Mouse (Mus musculus) heart, postnatal 25 days (tissue): Measurements from ENCODE around the gene Zfp871. TPM values are rescaled to one million over a fixed set of nuclear protein-coding genes. Genes with fewer than 3 reads are reported as not detected.
A peak's percentile ranks its signal among the peaks of the same experiment; 100 is the strongest.

ENCODE experiments used
- DNase-seq: peaks from one replicate; pipeline ENCODE4 v3.0.0; 2022; ENCODE audit warnings: low spot score
- intact Hi-C: fragments of 180-260 bp; cut with DNase I; formaldehyde crosslinking; loops from one replicate; pipeline ENCODE4 v1.15.1; 2025
- total RNA-seq, 2 experiments: library from RNA; stranded (reverse); gene quantifications; 2 replicates each; pipeline ENCODE4 v1.2.3; 2021

Gene Zfp871
- total RNA-seq: 10 to 100 TPM; 25.7 to 31.9 TPM

DNA sequence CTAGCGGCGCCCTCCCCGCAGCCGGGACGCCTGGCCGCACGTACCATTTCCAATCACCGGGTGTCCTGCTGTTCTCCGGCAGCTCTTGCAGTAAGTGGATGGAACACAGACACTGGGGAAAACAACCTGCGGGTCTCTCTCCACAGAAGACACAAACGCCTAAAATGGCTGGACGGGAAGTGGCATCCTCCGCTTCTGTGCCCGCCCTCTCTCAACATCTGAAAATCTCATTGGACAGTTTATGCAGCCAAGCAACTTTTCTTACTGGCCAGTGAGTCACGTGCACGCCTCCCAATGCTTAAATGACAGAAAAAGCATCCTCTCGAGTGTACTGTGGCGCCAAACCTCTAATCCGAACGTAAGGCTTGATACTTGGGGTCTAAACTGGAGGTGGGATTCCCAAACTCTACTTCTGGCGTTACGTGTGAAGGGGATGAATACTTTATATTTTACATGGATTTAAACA, at the start of gene Zfp871:
Gene Zfp871, minus strand, starts transcription at position 194 of the 466 bp plus-strand sequence.
- peak; percentile 81 for DNase-seq
- intact Hi-C loops: loop anchor here (5.0 kb wide), 1 partner anchor 44 kb away; the partner anchor contains the start of gene Zfp799

DNA sequence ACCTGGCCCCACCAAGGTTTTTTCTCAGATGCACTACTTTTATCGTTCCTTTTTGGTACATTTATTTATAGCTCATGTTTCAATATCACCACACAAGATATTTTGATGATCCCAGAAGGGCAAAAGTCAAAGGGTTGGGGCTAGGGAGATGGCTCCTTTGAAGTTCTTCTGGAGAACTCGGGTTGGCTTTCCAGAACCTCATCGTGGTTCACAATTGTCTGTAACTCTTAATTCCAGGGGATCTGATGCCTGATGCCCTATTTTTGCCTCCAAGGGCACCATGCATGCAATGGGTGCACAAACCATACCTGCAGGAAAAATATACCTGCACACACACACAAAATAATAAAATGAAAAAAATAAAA, 42.3 kb upstream of the Zfp871 start:
- intact Hi-C loops: loop anchor here (5.0 kb wide), 1 partner anchor 43 kb away; the partner anchor contains the start of gene Zfp871

DNA sequence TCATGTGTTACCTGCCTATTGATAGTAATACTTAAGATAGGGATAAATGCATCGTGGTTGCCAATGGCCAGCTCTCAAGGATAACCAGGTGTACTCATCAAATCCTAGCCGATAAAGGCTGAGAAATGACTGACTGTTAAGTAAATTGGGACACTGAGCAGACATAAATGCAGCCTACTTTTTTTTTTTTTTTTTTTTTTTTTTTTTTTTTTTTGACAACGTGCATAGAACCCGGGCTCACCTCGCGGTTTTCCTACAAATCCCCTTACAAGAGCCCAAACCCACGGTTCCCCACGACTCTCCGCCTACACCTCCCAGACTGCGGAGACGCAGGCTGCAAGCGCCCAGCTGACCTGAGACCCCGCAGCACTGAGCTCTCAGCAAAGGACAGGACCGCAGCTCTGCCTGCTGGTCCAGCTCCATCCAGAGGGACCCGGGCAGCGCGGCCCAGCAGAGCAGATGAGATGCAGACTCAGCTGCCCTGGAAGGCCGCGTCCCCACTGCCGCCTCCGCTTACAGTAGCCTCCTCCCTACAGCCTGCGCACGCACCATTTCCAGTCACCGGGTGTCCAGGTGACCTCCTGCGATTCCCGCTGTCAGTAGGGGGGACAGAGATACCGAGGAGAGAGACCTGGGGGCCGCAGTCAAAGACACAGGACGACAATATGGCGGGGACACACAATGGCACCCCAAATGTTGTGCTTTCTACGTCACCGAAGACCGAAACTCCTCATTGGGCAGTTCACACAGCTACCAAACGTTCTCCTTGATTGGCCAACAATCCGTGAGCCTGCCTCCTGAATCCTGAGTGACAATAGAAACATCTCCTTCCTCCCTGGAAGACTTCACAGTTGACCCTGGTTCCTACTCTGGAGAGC, 41.7 kb upstream of the Zfp871 start, which contains the start of gene Zfp799:
Gene Zfp799, minus strand, starts transcription at position 722 of the 878 bp plus-strand sequence.
- intact Hi-C loops: loop anchor here (5.0 kb wide), 1 partner anchor 42 kb away; the partner anchor contains the start of gene Zfp871
- DNase-seq: peak; percentile 68

More for the DNA sequence above, 42.3 kb upstream of the Zfp871 start:
- DNase-seq: no peak

DNA sequence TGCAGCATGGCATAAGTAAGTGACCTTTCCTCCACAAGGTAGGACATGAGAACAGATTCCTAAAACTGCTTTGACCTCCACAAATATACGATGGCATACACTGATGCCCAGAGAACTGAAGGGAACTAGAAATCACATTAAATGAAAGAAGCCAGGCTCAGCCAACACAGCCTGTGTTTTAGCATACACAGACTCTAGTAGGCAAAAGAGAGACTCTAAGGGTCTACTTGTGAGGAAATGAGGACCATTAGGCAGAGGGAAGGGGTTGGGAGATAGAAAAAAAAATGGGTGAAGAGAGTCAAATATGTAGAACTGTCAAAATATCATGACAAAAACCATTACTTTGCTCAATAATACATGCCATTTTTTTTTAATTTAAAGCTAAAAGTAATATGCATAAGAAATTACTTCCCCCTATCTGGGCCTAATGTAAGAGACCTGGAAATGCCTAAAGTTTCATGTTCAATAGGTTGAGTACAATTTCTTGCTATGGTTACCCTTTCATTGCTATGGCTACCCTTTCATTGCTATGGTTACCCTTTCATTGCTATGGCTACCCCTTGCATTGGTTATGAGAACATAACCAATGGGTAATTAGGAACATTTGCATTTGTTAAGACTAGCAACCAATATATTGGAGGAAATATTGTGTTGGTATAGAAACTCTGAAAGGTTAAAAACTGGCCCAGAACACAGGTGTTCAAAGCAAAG, 28.1 kb upstream of the Zfp871 start:
- intact Hi-C loops: no loop called here
- DNase-seq: no peak

DNA sequence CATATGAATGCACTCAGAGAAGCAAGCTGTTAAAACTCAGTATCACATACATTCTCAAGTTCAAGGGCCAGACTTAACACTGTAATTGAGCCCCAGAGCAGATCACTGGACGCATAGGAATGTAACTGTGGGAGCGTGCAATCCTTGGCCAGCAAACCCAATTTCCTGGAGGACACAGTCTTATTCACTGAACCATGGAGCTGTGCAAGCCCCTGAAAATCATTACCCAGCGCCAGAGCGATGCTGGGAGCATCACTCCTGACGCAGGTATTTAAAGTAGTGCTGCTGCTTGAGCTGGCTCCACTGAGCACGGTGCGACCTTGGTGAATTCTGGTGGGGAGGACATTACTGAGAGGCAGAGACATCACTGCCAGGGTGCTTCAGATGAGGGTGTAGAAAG, 26.0 kb upstream of the Zfp871 start:
- intact Hi-C loops: no loop called here

DNA sequence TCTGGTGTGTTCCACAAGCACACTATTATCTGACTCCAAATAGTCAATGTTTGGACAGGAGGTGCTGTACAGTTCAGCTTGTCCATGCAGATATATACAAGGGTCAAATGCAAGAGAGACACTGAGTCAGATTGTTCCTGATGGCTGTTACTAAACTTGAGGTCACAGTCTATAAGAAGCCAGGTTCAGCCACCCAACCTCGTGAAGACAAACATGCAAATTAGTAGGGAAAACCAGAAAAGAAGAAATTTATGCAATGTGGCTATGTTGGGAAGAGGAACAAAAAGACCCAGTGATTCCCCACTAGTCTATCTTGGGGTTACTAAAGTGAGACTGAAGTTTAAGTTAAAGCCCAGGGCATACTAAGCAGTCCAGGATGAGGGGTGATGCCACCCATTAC, 22.6 kb upstream of the Zfp871 start:
- DNase-seq: no peak
- intact Hi-C loops: no loop called here

More for the DNA sequence above, 26.0 kb upstream of the Zfp871 start:
- DNase-seq: no peak

DNA sequence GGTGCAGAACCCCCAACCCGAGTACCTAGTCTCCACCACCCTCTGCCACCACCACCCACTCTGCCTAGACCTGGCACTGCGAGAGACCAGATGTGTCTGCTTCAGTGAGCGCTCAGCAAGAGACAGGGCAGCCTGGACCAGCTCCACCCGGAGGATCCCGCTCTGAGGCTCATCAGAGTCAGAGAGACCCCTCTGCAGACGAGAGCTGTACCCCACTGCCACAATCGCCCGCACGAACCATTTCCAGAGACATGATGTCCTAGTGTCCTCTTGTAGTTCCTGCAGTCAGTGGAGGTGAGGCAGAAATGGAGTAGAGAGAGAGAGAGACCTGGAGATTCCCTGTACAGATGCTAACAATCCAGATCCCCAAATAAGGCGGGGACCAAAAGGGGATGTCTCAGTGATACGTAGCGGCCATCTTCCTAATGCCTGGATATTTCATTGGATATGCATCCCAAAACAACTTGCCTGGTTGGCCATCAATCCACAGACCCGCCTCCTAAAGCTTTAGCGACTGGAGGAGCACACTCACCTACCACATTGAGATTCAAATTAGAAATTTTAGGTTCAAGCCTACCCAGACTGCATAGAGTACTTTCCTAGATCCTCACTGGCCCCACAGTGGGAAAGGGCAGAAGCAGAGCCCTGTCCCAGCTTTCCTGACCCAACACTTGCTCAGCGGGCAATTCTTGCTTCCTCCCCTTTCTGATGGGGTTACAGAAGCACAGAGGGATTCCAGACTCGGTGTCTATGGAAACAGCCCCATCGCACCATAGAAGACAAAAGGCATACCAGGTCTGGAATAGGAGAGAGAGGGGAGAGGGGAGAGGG, 21.7 kb upstream of the Zfp871 start, which contains the start of gene Zfp811:
Gene Zfp811, minus strand, starts transcription at position 388 of the 831 bp plus-strand sequence.
- intact Hi-C loops: no loop called here
- no peak for DNase-seq

DNA sequence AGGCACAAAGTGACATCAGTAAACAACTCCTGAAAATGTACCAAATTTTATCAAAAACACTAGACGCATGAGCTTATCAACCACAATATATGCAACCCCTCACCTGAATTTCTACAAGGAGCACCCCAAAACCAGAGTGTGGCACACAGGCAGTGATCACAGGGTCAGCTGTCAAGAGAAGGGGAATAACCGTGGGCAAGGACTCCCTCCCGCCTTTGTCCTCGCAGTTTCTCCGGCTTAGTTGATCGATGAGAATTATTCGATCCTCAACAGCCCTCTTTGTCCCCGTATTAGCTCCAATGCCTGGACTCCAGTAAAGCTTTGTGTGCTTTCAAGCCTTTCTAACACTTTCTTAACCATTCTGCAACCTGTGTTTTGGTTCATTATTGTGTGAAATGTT, 20.8 kb upstream of the Zfp871 start:
- no peak for DNase-seq
- intact Hi-C loops: no loop called here

DNA sequence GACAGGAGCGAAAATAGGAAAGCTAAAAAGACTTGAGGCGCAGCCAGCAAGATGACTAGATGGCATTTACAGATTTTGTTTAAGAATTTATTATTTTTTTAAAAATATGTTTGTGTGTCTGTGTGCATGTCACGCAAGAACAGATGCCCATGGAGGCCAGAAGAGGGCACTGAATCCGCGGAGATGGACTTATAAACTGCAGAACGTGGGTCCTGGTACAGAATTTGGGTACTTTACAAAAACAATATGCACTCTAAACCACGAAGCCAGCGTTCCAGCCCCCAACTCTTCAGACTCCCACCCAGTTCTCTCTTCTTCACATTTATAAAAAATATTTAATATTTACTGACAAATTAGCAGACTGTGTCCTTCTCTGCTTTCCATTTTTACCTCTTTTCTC, 1.2 kb upstream of the Zfp871 start:
- no peak for DNase-seq
- intact Hi-C loops: loop anchor here (5.0 kb wide), 1 partner anchor 43 kb away; the partner anchor contains the start of gene Zfp799

DNA sequence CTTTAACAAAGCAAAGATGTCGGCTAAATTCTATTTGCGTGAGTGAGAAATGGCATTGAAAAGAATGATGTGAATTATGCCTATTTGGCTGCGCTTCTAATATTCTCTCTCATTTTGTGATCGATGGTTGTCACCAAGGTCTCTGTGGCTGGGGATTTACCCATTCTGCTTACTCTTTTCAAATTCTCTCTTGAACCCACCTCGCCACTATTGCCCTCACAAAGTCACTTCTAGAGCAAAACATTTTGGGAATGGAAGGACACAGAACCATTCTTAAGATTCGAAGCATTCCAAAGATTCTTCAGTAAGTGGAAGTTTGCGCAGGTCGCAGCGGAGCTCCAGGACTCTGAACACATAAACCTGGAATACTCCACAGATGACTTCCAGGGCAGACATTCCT, 489 bp upstream of the Zfp871 start:
- intact Hi-C loops: loop anchor here (5.0 kb wide), 1 partner anchor 44 kb away; the partner anchor contains the start of gene Zfp799
- DNase-seq: no peak

DNA sequence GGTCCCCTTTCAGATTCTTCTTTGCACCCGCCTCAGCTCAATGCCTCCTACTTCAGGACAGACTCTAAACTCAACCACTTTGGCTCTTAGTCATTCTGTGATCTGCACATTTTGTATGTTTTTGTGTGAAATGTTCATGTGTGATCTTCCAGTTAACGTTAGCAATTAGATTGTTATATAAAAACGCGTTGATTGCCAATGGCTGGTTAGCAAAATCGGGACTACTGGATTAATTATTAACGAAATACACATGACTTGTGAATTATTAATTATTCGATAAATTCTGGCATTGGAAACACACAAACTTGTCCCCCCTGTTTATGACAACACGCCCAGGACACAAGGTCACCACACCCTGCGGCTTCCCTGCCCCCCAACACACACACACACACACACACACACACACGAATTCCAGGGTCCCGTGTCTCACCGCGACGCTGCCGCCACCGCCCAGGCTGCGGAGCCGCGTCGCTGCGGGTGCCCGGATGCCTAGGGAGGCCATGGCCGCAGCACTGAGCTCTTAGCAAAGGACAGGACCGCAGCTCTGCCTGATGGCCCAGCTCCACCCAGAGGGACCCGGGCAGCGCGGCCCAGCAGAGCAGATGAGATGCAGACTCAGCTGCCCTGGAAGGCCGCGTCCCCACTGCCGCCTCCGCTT, 522 bp downstream of the Zfp871 start:
- DNase-seq: no peak
- intact Hi-C loops: loop anchor here (5.0 kb wide), 1 partner anchor 45 kb away; the partner anchor contains the start of gene Zfp799

DNA sequence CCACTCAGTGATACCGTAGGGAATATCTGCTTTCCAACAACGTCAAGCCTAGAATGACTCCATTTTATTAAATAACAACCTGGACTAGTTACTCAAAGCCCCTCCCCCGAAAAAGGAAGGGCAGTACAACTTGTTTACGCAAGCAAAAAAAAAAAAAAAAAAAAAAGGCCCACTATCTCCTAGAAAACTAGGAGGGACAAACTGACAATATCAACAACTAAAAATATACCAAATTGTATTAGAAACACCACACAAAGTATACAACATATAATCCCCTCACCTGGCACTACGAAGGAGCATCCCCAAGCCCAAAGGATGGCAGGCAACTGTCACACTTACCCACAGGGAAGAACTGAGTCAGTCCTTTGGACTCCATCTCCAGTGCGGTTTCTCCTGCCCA, 1.1 kb downstream of the Zfp871 start:
- intact Hi-C loops: loop anchor here (5.0 kb wide), 1 partner anchor 45 kb away; the partner anchor contains the start of gene Zfp799
- no peak for DNase-seq

DNA sequence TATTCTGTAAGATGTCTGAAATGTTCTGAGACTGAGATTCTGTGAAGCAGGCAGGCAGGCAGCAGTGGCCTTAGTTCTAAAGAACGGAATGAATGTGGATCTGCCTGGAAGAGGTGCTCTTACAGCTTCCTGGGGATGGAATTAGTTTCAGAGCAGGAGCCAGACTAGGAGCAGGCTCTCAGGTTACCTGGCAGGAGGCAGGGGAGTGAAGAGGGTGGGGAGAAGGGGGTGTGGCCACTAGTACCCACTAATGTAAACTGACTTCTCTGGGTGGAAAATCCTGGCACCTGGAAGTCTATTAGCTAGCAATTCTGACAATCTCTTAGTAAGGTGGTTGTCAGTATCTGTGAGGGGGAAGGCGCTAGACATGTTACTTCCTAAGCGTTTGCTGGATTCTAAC, 2.4 kb downstream of the Zfp871 start:
- intact Hi-C loops: loop anchor here (5.0 kb wide), 1 partner anchor 47 kb away; the partner anchor contains the start of gene Zfp799
- DNase-seq: no peak

DNA sequence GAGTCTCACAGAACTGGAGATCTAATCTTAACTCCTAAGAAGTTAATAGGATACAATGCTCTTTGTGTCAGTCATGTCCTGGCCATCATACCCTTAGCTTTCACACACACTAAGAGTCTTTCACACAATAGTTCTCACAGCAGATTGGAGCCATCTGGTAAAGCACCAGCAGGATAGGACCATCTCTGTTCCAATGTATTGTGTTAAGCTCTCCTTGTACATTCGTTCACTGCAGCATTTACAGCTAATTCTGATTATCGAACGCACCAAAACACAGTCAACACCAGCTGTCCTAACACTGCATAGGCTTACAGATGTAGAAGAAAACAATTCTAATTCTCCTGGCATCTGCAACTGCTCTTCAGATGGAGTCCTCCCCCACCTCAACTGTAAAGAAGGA, 10.5 kb downstream of the Zfp871 start:
- intact Hi-C loops: no loop called here
- no peak for DNase-seq

DNA sequence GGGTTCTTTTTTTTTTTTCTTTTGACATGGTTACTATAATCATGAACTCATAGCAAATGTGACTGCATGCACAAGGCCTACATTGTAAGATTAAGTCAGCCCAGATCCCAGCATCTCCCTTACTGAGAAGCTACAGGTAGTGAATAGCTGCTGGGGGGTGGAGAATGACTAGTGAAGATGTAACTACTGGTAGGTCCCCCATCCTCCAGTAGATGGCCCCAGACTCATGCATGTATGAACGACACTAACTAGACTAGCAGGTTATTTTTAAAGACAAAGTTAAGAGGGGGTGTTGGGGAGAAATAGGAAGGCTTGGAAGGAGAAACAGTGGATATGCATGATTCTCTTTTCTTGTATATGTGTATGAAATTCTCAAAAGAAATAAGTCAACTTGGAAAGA, 16.9 kb downstream of the Zfp871 start:
- intact Hi-C loops: loop anchor here (5.0 kb wide), 1 partner anchor 181 kb away; no protein-coding TSS in a partner anchor
- DNase-seq: no peak

DNA sequence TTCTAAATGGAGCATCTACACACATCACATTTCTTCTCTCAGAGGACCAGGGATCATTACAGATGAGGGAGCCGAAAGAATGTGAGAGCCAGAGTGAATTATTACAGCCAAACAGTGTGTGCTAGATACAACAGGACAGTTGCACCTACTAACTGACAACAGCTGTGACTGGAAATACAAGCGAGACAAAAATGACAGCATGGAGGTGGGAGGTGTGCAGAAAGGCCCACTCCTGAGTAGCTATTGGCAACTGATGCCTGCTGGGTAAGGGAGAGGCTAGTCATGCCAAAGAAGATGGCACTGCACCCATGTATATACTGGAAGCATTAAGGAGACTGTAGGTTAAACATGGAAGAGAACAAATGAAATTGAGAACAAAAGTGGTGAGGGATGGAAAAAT, 21.7 kb downstream of the Zfp871 start:
- DNase-seq: no peak
- intact Hi-C loops: no loop called here

DNA sequence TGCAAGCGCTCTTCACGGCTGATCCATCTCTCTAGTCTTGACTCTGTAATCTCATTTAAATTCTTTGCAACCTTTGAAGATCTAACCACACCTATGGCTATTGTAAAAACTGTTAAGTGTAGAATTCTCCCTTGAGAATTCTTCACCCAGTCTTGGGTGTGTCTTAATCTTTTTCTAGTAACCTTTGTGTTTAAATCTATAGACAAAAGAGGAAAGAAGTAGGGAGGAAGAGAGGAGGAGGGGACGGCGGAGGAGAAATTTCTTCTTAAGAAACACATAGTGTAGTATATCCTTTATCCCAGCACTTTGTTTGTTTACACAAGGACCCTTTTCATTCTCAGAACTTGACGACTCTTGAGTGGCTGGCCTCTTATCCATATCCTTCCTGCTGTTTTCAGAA, 30.8 kb downstream of the Zfp871 start:
- no peak for DNase-seq

DNA sequence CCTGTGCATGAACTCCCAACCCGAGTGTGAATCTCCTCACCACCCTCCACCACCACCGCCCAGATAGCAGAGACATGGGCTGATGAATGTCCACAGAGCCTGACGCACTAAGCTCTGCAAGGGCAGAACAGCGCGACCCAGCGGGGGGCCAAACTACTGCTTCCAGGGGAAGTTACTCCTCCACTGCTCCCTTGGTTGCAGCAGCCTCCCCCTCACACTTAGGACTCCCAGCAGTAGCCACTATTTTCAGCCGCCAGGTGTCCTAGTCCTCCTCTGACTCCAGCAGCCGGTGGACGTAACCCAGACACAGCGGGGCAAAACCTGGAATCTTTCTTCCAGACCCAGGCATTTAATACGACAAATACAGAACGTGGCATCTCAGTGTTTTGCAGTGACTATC, 34.5 kb downstream of the Zfp871 start:
- intact Hi-C loops: no loop called here
- DNase-seq: no peak

More for the DNA sequence above, 30.8 kb downstream of the Zfp871 start:
- intact Hi-C loops: no loop called here

DNA sequence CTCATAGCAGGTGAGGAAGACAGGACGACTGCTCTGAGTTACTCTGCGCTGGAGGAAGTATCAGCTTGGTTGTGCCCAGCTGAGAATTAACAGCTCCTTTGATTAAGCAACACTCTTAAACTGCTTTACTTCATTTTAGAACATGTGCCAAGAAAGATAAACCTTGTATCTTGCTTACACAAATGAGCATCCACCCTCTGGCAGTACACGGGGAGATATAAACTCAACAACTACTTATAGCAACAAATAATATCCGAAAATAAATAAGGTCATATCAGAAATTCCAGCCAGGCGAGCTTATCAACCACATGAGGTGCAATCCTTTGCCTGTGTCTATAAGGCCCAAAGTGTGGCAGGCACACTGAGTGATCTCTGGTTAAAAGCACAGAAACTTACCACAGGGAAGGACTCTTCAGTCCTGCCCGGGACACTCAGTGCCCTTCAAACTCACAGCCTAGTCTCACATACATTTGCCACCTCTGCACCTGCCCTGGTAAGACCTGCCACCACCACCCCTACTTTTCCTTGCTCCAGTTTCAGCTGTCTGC, 35.2 kb downstream of the Zfp871 start:
- DNase-seq: no peak
- intact Hi-C loops: no loop called here
